Mouse (Mus musculus) layer of hippocampus, postnatal 14 days (tissue): ENCODE measurements at regions not wholly inside any gene's neighbourhood (a gene's known extent, or its start where the extent isn't known, plus 50 kb on each side); places are given as distances from the start of the nearest gene placed in this dataset.

ENCODE experiments used
- DNase-seq, 2 experiments: peaks; one replicate each; pipeline ENCODE4 v3.0.0; 2021 to 2022; ENCODE audit warnings: low spot score in 2 of 2, mixed read lengths in 1 of 2

GRCm38 (mm10) chr3:144378524-144379225 is 173.7 kb upstream of the Lmo4 start:
- DNase-seq, result no peak

- DNase-seq, result no peak
These were observed 172.9 kb upstream of the Lmo4 start for GRCm38 (mm10) chr3:144377626-144378523.

GRCm38 (mm10) chr3:144376463-144377402 is 171.7 kb upstream of the Lmo4 start:
- no peak for DNase-seq

GRCm38 (mm10) chr3:144375725-144376412 is 170.8 kb upstream of the Lmo4 start:
- DNase-seq, result no peak

GRCm38 (mm10) chr3:144368300-144368699 is 163.3 kb upstream of the Lmo4 start:
- DNase-seq, result no peak

- no peak for DNase-seq
These were observed 162.7 kb upstream of the Lmo4 start for GRCm38 (mm10) chr3:144367766-144368116.

- DNase-seq, result peak; percentile 34 to 39
These were observed 162.2 kb upstream of the Lmo4 start for GRCm38 (mm10) chr3:144366976-144367765.

- DNase-seq, result no peak
These were observed 160.9 kb upstream of the Lmo4 start for GRCm38 (mm10) chr3:144365894-144366293.

- DNase-seq, result peak in 1 of 2 experiments; percentile 22
These were observed 157.5 kb upstream of the Lmo4 start for GRCm38 (mm10) chr3:144362472-144362871.

- no peak for DNase-seq
These were observed 156.4 kb upstream of the Lmo4 start for GRCm38 (mm10) chr3:144361203-144361978.

GRCm38 (mm10) chr3:144356948-144357295 is 151.9 kb upstream of the Lmo4 start:
- DNase-seq, result no peak

- DNase-seq, result no peak
These were observed 151.3 kb upstream of the Lmo4 start for GRCm38 (mm10) chr3:144356103-144356947.

GRCm38 (mm10) chr3:144352559-144352958 is 147.5 kb upstream of the Lmo4 start:
- no peak for DNase-seq

- DNase-seq, result peak in 1 of 2 experiments; percentile 13
These were observed 143.4 kb upstream of the Lmo4 start for GRCm38 (mm10) chr3:144348431-144348830.

- DNase-seq, result no peak
These were observed 130.2 kb upstream of the Lmo4 start for GRCm38 (mm10) chr3:144335237-144335636.

GRCm38 (mm10) chr3:144334201-144334600 is 129.2 kb upstream of the Lmo4 start:
- DNase-seq, result no peak

GRCm38 (mm10) chr3:144332353-144332752 is 127.3 kb upstream of the Lmo4 start:
- DNase-seq, result no peak

- DNase-seq, result peak in 1 of 2 experiments; percentile 20
These were observed 124.1 kb upstream of the Lmo4 start for GRCm38 (mm10) chr3:144329117-144329516.
